Mouse (Mus musculus) B cell, adult 62 days (primary cell): Measurements from ENCODE around the gene Tmtc4. TPM values are rescaled to one million over a fixed set of nuclear protein-coding genes. Genes with fewer than 3 reads are reported as not detected.

ENCODE experiments used
- total RNA-seq: library from RNA; stranded (reverse); gene quantifications from 4 replicates; pipeline ENCODE4 v1.2.4, GENCODE M21; 2023

Tmtc4 gene
- total RNA-seq = 6.0 to 8.9 TPM (median 7.7 TPM) in 4 replicates

DNA sequence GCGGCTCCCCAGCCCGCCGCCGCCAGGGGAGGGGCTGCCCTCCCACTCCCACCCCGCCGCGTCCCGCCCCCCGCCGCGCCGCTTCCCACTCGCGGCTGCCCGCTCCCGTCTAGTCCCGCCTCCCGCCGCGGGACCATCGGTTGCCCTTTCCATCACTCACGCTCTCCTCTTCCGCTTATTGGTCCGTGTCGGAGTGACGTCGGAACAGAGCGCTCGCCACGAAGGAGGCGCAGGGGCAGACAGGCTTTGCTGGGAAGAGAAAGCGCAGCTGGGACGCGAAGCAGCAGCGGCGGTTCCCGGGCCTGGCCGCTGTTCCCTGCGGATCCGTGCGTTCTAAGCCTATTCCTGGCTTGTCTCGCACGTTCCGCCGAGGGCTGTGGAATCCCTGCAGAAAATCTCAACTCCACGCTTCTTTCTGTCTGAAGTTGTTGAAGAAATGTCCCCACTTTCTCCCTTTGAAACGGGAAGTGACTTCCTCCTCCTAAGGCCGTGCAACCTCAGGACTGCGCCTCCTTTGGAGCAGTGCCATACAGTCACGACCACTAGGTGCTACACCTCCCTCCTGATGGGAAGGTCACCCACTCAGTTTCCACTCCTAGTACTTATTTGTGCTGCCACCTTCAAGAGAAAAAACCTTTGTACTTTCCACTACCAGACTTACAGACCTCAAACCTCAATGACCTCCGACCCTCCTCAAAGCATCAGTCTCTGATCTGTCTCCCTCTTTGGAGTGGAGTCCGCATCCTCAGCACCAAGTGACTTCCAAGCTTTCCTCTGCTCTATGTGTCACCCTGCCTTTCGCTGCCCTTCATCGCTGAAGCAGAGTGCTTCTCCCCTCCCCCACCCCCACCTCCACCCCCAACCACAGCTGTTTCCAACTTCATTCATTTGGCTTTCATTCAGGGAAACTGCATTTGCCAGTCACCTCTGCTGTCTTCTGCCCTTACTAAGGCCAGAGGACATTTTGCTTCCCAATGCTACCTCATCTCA is at the start of gene Tmtc4:
Gene Tmtc4 (minus strand): TSS at position 810 of the 990 bp plus-strand sequence.

DNA sequence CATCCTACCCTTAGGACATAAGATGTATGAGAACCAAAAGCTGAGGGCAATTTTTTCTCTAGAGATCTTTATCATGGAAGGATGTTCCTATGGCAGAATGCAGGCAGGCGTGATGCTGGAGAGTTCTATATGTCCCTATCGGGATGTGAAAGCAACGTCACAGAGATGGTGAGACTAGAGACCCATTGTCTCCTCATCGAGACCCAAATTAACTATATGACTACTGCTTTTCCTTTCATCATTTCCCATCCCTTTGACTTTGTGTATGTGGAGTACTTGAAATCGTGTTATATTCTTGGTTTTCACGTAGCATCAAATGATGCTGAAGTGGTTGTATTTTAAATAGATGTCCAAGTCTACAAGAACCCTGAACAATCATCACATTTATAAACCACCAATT is 70.2 kb downstream of the Tmtc4 start, which contains the start of gene Ggact:
Gene Ggact (minus strand): TSS at position 101 of the 400 bp plus-strand sequence.

Other genes with a start within 250 kb of the Tmtc4 start
- 8.2 to 14.2 TPM (median 10.9 TPM) in 4 replicates for gene Ggact, start 70.3 kb downstream of the Tmtc4 start, total RNA-seq